Mouse (Mus musculus) C2C12 (cell line): ENCODE data around the gene Agap2. TPM values are rescaled to one million over a fixed set of nuclear protein-coding genes. Genes with fewer than 3 reads are reported as not detected.
"Not testable (repeated sequence)": the region's sequence is repeated elsewhere in the genome, so short reads cannot be mapped to it uniquely, and the experiment has no call there.

ENCODE experiments used
- H3K27me3 ChIP-seq: one replicate; pipeline ENCODE4 v1.6.1; 2011; ENCODE audit not compliant: control insufficient read depth, insufficient read depth, insufficient read length
- H3K36me3 ChIP-seq: one replicate; pipeline ENCODE4 v1.6.1; 2011; ENCODE audit not compliant: control insufficient read depth, insufficient read depth
- H3K4me3 ChIP-seq: one replicate; pipeline ENCODE4 v1.5.1; 2011; ENCODE audit warnings: mild to moderate bottlenecking, control low read depth; ENCODE audit not compliant: poor library complexity, insufficient read depth, severe bottlenecking
- H3K79me2 ChIP-seq: one replicate; pipeline ENCODE4 v1.6.1; 2011; ENCODE audit not compliant: control insufficient read depth, insufficient read depth
- H3K79me3 ChIP-seq: one replicate; pipeline ENCODE4 v1.6.1; 2011; ENCODE audit warnings: low read depth, control low read depth
- H3ac ChIP-seq: one replicate; pipeline ENCODE3; 2011; ENCODE audit warnings: low read depth; ENCODE audit not compliant: control insufficient read depth, insufficient read length
- CEBPB ChIP-seq: IDR thresholded peaks from one replicate; pipeline ENCODE4 v1.6.1; 2011; ENCODE audit warnings: low read depth, mild to moderate bottlenecking, control low read depth, moderate library complexity
- CTCF ChIP-seq: IDR thresholded peaks from one replicate; pipeline ENCODE4 v1.5.1; 2011; ENCODE audit not compliant: control insufficient read depth, insufficient read depth, insufficient read length
- FOSL1 ChIP-seq: IDR thresholded peaks from one replicate; pipeline ENCODE4 v1.8.0; 2011; ENCODE audit warnings: mild to moderate bottlenecking, low read length; ENCODE audit not compliant: poor library complexity, insufficient read depth, severe bottlenecking
- MAX ChIP-seq: IDR thresholded peaks from one replicate; pipeline ENCODE4 v1.6.1; 2011; ENCODE audit warnings: mild to moderate bottlenecking, control low read depth
- MYOD1 ChIP-seq: IDR thresholded peaks from one replicate; pipeline ENCODE4 v1.6.1; 2011; ENCODE audit warnings: low read depth; ENCODE audit not compliant: control insufficient read depth, insufficient read length
- MYOG ChIP-seq: IDR thresholded peaks from one replicate; pipeline ENCODE4 v1.6.1; 2011; ENCODE audit not compliant: control insufficient read depth, insufficient read length; ENCODE audit errors: extremely low read depth
- USF1 ChIP-seq: IDR thresholded peaks from one replicate; pipeline ENCODE4 v1.6.1; 2011; ENCODE audit warnings: low read depth, mild to moderate bottlenecking, control low read depth, moderate library complexity
- polyA plus RNA-seq: library from polyadenylated mRNA; unstranded; fragments of >200 nt; fragmentation: generic; extraction: Trizol; gene quantifications from one replicate; pipeline ENCODE4 v1.2.1, GENCODE M21; 2012; ENCODE audit warnings: missing spikeins

The Agap2 gene
- polyA plus RNA-seq, 1 experiment: 3.2 TPM

DNA sequence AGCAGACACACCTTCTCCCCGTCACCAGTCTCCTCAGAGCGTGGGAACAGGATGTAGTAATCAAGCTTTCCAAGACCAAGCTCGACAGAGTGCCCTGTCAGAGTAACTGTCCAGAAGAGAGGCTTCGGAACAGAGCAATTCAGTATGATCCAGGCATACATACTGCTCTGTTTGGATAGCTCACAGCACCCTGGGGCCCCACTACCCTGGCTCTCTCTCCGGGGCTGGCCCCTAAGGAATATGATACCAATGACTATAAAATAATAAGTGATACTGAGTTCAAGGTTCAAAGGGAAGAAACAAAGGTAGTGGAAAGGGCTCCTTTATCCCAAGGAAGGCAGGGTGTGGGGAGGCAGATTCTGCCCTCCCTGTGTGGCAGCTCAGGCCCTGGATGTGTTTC lies 57.4 kb downstream of the Agap2 start:
- Histone ChIP-seq H3ac (no peak overlapping the region), H3K4me3 (no peak overlapping the region), H3K79me3 (no peaks in the 10 kb centered on the region), H3K27me3 (no peaks in the 10 kb centered on the region), H3K79me2 (no peaks in the 10 kb centered on the region), H3K36me3 (no peaks in the 10 kb centered on the region)
- TF ChIP-seq FOSL1: no peak
- TF ChIP-seq MYOG: no peak
- TF ChIP-seq CTCF: no peak
- TF ChIP-seq CEBPB: no peak
- no peak for TF ChIP-seq MYOD1
- no peak for TF ChIP-seq USF1
- no peak for TF ChIP-seq MAX

DNA sequence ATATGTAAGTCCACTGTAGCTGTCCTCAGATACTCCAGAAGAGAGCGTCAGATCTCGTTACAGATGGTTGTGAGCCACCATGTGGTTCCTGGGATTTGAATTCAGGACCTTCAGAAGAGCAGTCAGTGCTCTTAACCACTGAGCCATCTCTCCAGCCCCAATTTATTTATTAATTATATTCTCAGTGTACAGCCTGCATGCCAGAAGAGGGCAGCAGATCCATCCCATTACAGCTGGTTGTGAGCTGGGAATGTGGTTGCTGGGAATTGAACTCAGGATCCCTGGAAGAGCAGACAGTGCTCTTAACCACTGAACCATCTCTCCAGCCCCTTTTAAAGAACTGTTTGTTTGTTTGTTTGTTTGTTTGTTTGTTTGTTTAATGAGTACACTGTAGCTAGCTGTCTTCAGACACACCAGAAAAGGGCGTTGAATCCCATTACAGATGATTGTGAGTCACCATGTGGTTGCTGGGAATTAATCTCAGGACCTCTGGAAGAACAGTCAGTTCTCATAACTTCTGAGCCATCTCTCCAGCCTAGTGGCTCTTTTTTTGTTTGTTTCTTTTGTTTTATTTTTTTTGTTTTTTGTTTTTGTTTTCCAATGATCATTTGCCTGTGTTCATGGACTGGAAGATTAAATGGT lies 59.4 kb downstream of the Agap2 start:
- H3K36me3 ChIP-seq, H3ac ChIP-seq, H3K79me2 ChIP-seq, H3K27me3 ChIP-seq, H3K79me3 ChIP-seq, H3K4me3 ChIP-seq: not testable (repeated sequence)

DNA sequence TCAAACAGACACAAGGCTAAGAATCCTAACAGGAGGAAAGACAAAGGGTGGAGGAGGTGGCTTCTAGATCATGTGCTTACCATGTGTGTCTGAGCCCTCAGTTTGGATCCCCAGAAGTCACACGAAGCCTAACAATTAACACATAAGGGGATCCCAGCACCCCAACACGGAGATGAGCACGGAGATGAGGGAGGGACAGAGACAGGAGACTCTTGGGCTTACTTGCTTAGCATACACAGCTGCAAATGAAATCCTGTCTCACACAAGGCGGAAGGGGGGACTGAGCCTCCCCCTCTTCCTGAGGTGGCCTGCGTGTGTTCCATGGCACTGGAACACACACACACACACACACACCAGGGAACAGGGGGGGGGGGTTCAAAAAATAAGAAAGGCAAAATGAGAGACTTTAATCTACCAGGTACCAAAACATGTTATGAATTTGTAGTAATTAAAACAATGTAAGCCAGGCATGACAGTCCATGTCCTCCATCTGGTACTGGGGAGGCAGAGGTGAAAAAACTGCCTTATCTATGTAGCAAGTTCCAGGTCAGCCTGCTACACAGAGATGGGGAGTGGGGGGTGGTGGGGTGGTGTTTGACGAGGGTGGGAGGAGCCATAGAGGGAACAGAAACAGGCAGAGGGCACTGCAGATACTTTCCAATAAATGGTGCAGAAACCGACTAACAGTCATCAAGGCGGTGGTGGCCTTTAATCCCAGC lies 60.2 kb downstream of the Agap2 start:
- no peaks in the 10 kb centered on the region for H3K79me2 ChIP-seq
- H3ac ChIP-seq: no peak overlapping the region
- no peaks in the 10 kb centered on the region for H3K36me3 ChIP-seq
- no peaks in the 10 kb centered on the region for H3K79me3 ChIP-seq
- H3K4me3 ChIP-seq: no peak overlapping the region
- H3K27me3 ChIP-seq: no peaks in the 10 kb centered on the region
- no peak for TF ChIP-seq MAX
- TF ChIP-seq MYOG: no peak
- no peak for TF ChIP-seq CTCF
- TF ChIP-seq CEBPB: no peak
- TF ChIP-seq USF1: no peak
- TF ChIP-seq MYOD1: no peak
- TF ChIP-seq FOSL1: no peak

DNA sequence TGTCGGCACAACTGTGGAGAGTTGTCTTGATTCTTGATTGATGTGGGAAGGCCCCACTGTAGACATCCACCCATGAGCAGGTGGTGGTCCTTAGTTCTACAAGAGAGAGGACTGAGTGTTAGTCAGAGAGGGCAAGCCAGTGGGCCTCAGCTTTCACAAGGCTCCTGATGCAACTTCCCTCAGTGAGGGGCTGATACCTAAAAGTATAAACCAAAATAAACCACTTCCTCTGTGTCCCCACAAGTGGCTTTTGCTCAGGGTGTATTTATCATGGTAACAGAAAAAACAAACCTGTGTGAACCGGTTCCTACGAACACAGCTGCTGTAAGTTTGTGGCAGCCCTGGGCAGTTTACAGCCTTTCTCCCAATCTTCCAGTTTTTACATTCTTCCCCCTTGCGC lies 61.4 kb downstream of the Agap2 start:
- Histone ChIP-seq H3K36me3 (no peaks in the 10 kb centered on the region), H3K79me2 (no peaks in the 10 kb centered on the region), H3ac (no peak overlapping the region), H3K79me3 (no peaks in the 10 kb centered on the region), H3K27me3 (no peaks in the 10 kb centered on the region), H3K4me3 (no peak overlapping the region)
- no peak for TF ChIP-seq CTCF
- TF ChIP-seq MAX: no peak
- no peak for TF ChIP-seq CEBPB
- no peak for TF ChIP-seq USF1
- no peak for TF ChIP-seq MYOD1
- TF ChIP-seq MYOG: no peak
- no peak for TF ChIP-seq FOSL1

DNA sequence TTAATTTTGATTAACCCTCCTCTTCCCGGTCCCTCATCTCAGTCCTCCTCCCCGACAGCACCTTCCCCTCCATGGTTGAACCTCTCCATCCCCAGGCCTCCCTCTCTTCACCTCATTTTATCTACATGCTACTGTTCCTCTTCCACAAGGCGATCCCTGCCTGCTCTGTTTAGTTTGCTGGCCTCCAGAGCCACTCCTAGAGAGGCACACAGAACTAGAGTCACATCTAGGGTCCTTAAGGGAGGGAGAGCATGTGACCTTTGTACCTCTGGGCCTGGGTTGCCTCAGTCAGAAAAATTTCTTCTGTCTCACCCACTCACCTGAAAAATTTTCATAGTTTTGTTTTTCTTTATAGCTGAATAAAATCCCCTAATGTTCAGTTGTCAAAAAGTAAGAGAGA lies 62.8 kb downstream of the Agap2 start:
- TF ChIP-seq MYOG: no peak
- TF ChIP-seq CTCF: no peak
- TF ChIP-seq MYOD1: no peak
- TF ChIP-seq USF1: no peak
- no peak for TF ChIP-seq FOSL1
- no peak for TF ChIP-seq MAX
- TF ChIP-seq CEBPB: no peak
- no peaks in the 10 kb centered on the region for H3K27me3 ChIP-seq
- no peaks in the 10 kb centered on the region for H3K36me3 ChIP-seq
- no peak overlapping the region for H3ac ChIP-seq
- H3K4me3 ChIP-seq: no peak overlapping the region
- H3K79me3 ChIP-seq: no peaks in the 10 kb centered on the region
- H3K79me2 ChIP-seq: no peaks in the 10 kb centered on the region

DNA sequence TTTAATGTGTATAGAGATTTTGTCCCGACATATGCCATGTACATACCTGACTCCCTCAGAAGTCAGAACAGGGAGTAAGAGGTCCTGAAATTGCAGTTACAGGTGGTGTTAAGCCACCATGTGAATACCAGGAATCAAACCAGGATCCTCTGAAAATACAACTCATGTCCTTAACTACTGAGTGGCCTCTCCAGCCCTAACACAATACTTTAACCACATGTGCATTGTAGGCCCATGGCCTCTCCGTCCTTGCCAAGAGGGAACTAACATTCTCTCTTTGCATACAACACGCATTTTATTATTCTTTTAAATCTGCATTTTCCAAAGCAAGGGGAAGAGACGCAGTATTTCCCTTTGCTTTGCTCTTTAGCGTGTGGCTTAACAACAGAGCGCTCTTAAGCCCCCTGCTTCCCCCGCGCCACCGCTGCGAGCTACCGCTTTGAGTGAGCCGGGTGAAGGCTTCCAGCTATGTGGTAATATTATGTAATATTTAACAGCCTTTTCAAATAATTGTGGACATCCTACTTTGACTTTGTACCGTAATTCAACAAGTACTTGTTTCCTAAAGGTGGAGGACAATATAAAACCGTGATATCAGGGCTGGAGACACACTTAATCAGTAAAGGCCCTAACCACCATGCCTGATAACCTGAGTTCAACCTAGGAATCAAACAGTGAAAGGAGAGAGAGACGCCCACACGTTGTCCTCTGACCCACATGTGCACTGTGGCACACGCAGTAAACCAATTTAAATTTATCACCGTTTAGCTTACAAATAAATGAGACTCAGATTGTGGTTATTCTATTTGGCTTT lies 63.5 kb downstream of the Agap2 start:
- TF ChIP-seq MYOD1 (no peak), USF1 (no peak), MYOG (no peak), CTCF (no peak), CEBPB (no peak), FOSL1 (no peak), MAX (no peak)

More for the DNA sequence above, 63.5 kb downstream of the Agap2 start:
- H3K79me3 ChIP-seq: no peaks in the 10 kb centered on the region
- H3ac ChIP-seq: no peak overlapping the region
- no peaks in the 10 kb centered on the region for H3K36me3 ChIP-seq
- no peak overlapping the region for H3K4me3 ChIP-seq
- H3K79me2 ChIP-seq: no peaks in the 10 kb centered on the region
- no peaks in the 10 kb centered on the region for H3K27me3 ChIP-seq
